Mouse (Mus musculus) hindbrain, embryonic 16.5 days (tissue): ENCODE measurements around the gene Snd1. TPM values are rescaled to one million over a fixed set of nuclear protein-coding genes. Genes with fewer than 3 reads are reported as not detected.
A peak's percentile ranks its signal among the peaks of the same experiment; 100 is the strongest.

Source experiments
- ATAC-seq: fragments of 200-750 bp; cut with Nextera tagmentation; 2 replicates; pipeline ENCODE4 v1.8.0; 2017; ENCODE audit warnings: moderate TSS enrichment, moderate library complexity
- H3K27ac ChIP-seq: fragments of 300-500 bp; sonication (generic); 2 replicates; pipeline ENCODE4 v1.5.1; 2014; ENCODE audit warnings: low read depth, mild to moderate bottlenecking, control low read depth, low read length, moderate library complexity
- H3K27me3 ChIP-seq: fragments of 300-500 bp; sonication (generic); replicated peaks from 2 replicates; pipeline ENCODE4 v1.6.1; 2014; ENCODE audit warnings: low read length; ENCODE audit not compliant: control insufficient read depth, insufficient read depth
- H3K36me3 ChIP-seq: fragments of 300-500 bp; sonication (generic); 2 replicates; pipeline ENCODE4 v1.6.1; 2014; ENCODE audit warnings: mild to moderate bottlenecking, low read length, moderate library complexity, mixed read lengths; ENCODE audit not compliant: control insufficient read depth, insufficient read depth
- H3K4me1 ChIP-seq: fragments of 300-500 bp; sonication (generic); 2 replicates; pipeline ENCODE4 v1.6.1; 2014; ENCODE audit warnings: low read depth, low read length; ENCODE audit not compliant: control insufficient read depth, insufficient read depth
- H3K4me2 ChIP-seq: fragments of 300-500 bp; sonication (generic); 2 replicates; pipeline ENCODE4 v1.6.1; 2014; ENCODE audit warnings: mild to moderate bottlenecking, low read length, control low read depth, moderate library complexity
- H3K4me3 ChIP-seq: fragments of 300-500 bp; sonication (generic); 2 replicates; pipeline ENCODE4 v1.5.1; 2014; ENCODE audit warnings: mild to moderate bottlenecking, low read length, control low read depth, moderate library complexity
- H3K9ac ChIP-seq: fragments of 300-500 bp; sonication (generic); 2 replicates; pipeline ENCODE4 v1.6.1; 2014; ENCODE audit warnings: low read depth, mild to moderate bottlenecking, control low read depth, low read length, moderate library complexity
- H3K9me3 ChIP-seq: fragments of 300-500 bp; sonication (generic); 2 replicates; pipeline ENCODE4 v1.6.1; 2014; ENCODE audit warnings: mild to moderate bottlenecking, low read length, moderate library complexity; ENCODE audit not compliant: control insufficient read depth
- WGBS: fragments of 180-500 bp; shearing (Covaris S2); extraction: QIAGEN DNeasy Blood & Tissue Kit; methylation state at CpG from one replicate; pipeline ENCODE4 v1.1.7; 2014; 5-methylcytosine and 5-hydroxymethylcytosine counted together
- polyA plus RNA-seq: library from polyadenylated mRNA; unstranded; fragments of >200 nt; fragmentation: Nextera tagmentation; extraction: Ambion mirVana; gene quantifications from 2 replicates; pipeline ENCODE4 v1.2.1, GENCODE M21; 2015

Gene Snd1
- polyA plus RNA-seq, 1 experiment from 2014 or later = 69.7 TPM

DNA sequence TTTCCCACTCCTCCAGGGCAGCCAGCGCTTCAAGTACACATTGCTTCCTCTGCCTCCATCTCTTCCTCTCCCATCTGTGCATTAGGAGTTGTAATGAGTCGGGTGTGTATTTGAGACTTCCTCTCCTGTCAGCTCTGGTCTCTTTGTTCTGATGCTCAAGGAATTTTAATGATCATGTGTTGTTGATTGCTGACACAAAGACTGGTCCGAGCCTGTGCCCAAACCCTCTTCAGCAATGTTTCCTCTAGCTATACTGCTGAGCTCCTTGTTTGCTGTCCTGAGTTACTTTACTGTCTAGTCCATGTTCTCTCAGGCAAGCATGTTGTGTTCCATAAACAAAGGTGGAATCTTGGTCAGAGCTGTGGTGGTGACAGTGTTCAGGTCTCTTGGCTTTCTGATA is 254.3 kb downstream of the Snd1 start:
- peaks cover 2% of the 10 kb centered on the region; the same call in 1 of the 2 replicates for H3K4me1 ChIP-seq
- ATAC-seq = 0 out of 2 replicates have a peak, but pooled peaks have one; percentile 24
- H3K27me3 ChIP-seq = no peaks in the 10 kb centered on the region
- H3K4me3 ChIP-seq = no peak overlapping the region
- no peak overlapping the region for H3K27ac ChIP-seq
- H3K9ac ChIP-seq = no peak overlapping the region
- WGBS = 25% methylated on average over 3 of the region's 3 CpGs
- H3K4me2 ChIP-seq = no peak overlapping the region
- no peaks in the 10 kb centered on the region for H3K9me3 ChIP-seq
- no peaks in the 10 kb centered on the region for H3K36me3 ChIP-seq

DNA sequence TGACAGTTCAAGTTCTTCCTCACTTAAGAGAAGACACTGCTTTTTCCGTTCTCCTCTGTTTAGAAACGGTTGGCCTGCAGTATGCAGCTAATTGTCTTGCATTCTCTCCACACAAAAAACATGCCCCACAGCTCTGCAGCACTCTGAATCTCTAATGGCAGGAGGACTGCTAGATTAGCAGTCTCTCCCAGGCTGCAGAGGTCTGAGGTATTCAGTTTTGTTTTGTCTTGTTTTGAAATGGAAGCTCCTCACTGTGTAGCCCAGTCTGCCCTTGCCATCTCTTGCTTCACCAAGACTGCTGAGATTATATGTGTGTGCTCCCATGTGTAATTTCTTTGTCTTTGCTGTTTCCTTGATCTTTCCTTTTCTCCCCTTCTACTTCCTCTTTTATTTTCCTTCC is 254.7 kb downstream of the Snd1 start:
- Histone ChIP-seq H3K4me1 (peaks cover 2% of the 10 kb centered on the region; the same call in 1 of the 2 replicates), H3K4me2 (no peak overlapping the region), H3K36me3 (no peaks in the 10 kb centered on the region), H3K9me3 (no peaks in the 10 kb centered on the region), H3K27ac (no peak overlapping the region), H3K27me3 (no peaks in the 10 kb centered on the region), H3K4me3 (no peak overlapping the region), H3K9ac (no peak overlapping the region)
- 0 out of 2 replicates have a peak, but pooled peaks have one; percentile 38 for ATAC-seq
- 10% methylated on average over 2 of the region's 2 CpGs for WGBS

DNA sequence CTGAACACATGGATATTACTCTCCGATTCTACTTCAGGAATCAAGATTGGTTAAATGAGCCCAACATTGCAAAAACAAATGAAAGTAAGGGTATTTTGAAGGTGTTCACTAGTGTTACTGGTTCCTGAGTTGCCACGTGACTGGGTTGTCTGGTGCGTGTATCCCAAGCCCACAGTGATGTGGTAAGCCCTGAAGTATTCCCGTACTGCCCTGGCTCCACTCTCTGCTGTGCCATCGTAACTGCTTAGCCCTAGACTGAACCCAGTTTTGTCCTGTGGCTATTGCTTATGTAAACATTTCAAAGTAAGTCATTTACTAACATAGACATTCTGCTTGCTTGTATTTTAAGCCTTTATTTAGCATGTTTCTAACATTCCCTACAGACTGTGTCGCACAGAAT is 256.3 kb downstream of the Snd1 start:
- Histone ChIP-seq H3K27me3 (no peaks in the 10 kb centered on the region), H3K4me2 (no peak overlapping the region), H3K27ac (no peak overlapping the region), H3K9me3 (no peaks in the 10 kb centered on the region), H3K36me3 (no peaks in the 10 kb centered on the region), H3K4me1 (peaks cover 2% of the 10 kb centered on the region; the same call in 1 of the 2 replicates), H3K9ac (no peak overlapping the region), H3K4me3 (no peak overlapping the region)
- 93% methylated on average over 6 of the region's 6 CpGs for WGBS
- ATAC-seq = no peak

DNA sequence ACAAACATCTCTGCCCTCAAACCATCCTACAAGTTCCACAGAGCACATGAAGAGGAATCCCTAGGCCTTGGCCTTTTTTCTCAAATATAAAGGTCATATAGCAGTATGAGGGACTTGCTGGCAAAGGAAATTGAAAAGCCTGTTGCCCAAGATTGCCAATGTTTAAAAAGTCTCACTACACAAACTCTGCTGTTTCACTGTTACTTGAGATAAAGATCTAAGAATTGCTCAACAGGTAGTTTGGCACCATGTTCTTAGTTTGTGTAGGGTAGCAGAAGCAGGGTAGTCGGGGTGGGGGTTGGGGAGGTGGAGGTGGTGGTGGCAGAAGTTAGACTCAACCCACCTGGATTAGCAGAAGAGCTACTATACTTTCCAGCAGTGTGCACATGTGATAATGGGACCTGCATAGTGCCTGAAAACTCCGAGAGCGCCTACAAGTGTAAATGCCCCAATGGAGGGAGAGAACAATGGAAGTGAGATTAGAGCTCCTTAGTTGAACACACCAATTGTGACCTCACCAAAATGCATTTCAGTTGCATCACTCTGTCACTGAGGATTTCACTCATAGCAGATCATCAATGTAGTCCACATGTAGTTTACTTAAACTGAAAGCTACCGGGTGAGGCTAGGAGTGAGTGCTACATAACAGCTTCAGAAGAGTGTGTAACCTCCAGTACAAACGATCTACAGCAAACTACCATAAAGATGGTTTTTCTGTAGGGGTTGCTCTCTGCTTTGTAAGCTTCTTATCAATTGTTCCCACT is 259.1 kb downstream of the Snd1 start:
- H3K36me3 ChIP-seq = no peaks in the 10 kb centered on the region
- no peak overlapping the region for H3K4me2 ChIP-seq
- no peak overlapping the region for H3K4me3 ChIP-seq
- H3K9ac ChIP-seq = no peak overlapping the region
- H3K9me3 ChIP-seq = no peaks in the 10 kb centered on the region
- ATAC-seq = no peak
- no peak overlapping the region for H3K27ac ChIP-seq
- peaks cover 4% of the 10 kb centered on the region for H3K4me1 ChIP-seq
- no peaks in the 10 kb centered on the region for H3K27me3 ChIP-seq
- WGBS = 89% methylated on average over 5 of the region's 5 CpGs

DNA sequence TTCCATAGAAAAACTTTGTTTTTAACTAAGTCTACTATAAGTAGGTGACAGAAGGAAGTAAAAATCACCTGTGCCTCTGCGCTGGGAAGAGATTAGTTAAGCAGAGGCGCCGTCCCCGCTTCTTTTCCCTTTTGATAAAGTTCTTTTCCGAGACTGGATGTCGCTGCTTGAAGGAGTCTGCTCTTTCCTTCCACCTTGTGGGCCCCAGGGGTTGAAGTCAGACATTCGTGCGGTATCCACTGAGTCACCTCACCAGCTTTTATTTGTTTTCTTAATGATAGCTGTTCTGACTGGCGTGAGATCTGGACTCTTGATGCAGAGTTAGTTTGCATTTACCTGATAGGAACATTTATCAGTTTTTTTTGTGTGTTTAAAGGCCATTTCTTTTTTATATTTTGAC is 260.2 kb downstream of the Snd1 start:
- WGBS = 86% methylated on average over 9 of the region's 9 CpGs
- Histone ChIP-seq H3K9ac (no peak overlapping the region), H3K4me3 (no peak overlapping the region), H3K36me3 (no peaks in the 10 kb centered on the region), H3K9me3 (no peaks in the 10 kb centered on the region), H3K27me3 (no peaks in the 10 kb centered on the region), H3K4me2 (no peak overlapping the region), H3K27ac (no peak overlapping the region), H3K4me1 (peaks cover 2% of the 10 kb centered on the region; the same call in 1 of the 2 replicates)
- ATAC-seq = no peak

DNA sequence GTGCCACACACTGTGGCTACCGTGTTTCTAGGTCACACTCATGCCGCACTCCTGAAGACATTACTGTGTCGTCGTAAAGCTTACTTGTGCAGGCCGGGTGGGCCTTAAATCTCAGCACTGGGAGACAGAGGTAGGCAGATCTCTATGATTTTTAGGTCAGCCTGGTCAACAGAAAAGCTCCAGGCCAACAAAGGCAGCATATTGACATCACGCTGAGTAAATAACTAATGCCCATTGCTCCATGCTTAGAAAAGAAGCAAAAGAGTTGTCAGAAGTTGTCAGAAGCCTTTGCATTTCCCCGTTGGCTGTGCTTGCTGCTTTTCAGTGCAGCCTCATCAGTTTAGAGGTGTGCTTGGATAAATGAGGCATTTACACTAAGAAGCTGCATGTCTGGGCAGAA is 261.7 kb downstream of the Snd1 start:
- Histone ChIP-seq H3K27me3 (no peaks in the 10 kb centered on the region), H3K9me3 (no peaks in the 10 kb centered on the region), H3K4me3 (no peak overlapping the region), H3K4me1 (peaks cover 2% of the 10 kb centered on the region; the same call in 1 of the 2 replicates), H3K9ac (no peak overlapping the region), H3K4me2 (no peak overlapping the region), H3K27ac (no peak overlapping the region), H3K36me3 (no peaks in the 10 kb centered on the region)
- 69% methylated on average over 7 of the region's 7 CpGs for WGBS
- ATAC-seq = no peak

DNA sequence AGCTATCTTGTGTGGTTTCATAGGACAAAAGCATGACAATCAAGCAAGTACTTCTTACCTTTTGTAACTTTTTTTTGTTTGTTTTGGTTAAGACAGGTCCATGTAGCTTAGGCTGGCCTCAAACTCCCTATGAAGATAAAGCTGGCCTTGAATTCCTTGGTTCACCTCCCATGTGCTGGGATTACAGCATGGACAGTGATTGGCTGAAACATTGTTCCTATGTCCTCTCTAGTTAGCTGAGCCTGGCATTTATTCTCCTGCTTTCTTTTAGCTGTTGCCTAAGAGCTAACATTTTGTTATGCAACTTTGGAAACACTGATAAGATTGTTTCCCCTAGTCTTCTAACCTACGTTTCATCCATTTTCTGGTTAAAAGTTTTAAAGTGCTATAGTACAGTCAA is 262.7 kb downstream of the Snd1 start:
- 93% methylated on average over 1 of the region's 1 CpGs for WGBS
- no peak overlapping the region for H3K9ac ChIP-seq
- peaks cover 2% of the 10 kb centered on the region; the same call in 1 of the 2 replicates for H3K4me1 ChIP-seq
- H3K27ac ChIP-seq = no peak overlapping the region
- no peaks in the 10 kb centered on the region for H3K27me3 ChIP-seq
- no peaks in the 10 kb centered on the region for H3K9me3 ChIP-seq
- no peaks in the 10 kb centered on the region for H3K36me3 ChIP-seq
- no peak overlapping the region for H3K4me2 ChIP-seq
- no peak overlapping the region for H3K4me3 ChIP-seq
- ATAC-seq = no peak

DNA sequence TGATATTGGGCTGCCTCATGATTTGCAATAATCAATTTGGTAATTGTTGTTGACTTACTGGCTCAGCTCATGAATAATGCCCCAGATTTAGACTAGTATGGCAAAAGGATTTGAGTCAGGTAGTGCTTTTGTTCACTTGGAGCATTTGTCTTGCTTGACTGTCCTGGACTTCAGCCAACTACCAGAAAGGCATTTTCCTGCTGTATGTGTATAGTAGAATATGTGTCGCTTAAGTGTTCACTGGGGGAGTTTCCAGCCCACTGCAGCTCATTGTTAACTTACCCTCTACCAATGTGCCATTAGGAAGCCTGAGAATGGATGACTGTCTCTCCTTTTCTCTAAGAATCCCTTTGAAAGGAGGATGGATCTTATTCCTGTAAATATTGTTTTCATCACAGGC is 268.6 kb downstream of the Snd1 start:
- no peak overlapping the region for H3K27ac ChIP-seq
- H3K27me3 ChIP-seq = no peaks in the 10 kb centered on the region
- ATAC-seq = no peak

DNA sequence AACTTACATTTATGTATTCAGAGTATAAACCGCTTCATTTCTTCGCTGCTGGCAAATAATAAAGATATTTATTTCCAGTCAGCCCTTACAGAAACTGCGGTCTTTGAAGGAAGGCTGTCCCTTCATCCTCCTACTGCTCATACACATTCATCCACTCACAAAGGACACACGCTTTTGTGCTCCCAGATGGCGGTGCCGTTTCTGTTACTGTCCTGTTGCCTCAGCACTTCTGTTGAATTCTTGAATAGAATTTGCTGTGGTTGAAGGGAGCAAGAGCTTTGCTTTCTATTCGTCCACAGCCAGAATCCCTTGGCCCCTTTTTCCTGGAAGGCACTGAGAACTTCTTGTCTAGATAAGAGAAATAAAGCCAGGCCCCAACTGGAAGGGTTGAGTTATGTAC is 270.9 kb downstream of the Snd1 start:
- WGBS = 70% methylated on average over 7 of the region's 7 CpGs
- ATAC-seq = no peak
- peaks cover 18% of the 10 kb centered on the region for H3K4me1 ChIP-seq

More for the DNA sequence above, 268.6 kb downstream of the Snd1 start:
- WGBS = 30% methylated on average over 1 of the region's 1 CpGs
- Histone ChIP-seq H3K4me1 (peaks cover 15% of the 10 kb centered on the region), H3K9ac (no peak overlapping the region), H3K4me2 (no peak overlapping the region), H3K4me3 (no peak overlapping the region), H3K36me3 (no peaks in the 10 kb centered on the region), H3K9me3 (no peaks in the 10 kb centered on the region)

More for the DNA sequence above, 270.9 kb downstream of the Snd1 start:
- Histone ChIP-seq H3K9me3 (no peaks in the 10 kb centered on the region), H3K4me2 (no peak overlapping the region), H3K27ac (no peak overlapping the region), H3K4me3 (no peak overlapping the region), H3K27me3 (no peaks in the 10 kb centered on the region), H3K9ac (no peak overlapping the region), H3K36me3 (no peaks in the 10 kb centered on the region)
